Mouse (Mus musculus): Measurements from ENCODE around the gene Ptpn23. TPM values are rescaled to one million over a fixed set of nuclear protein-coding genes. Genes with fewer than 3 reads are reported as not detected.

The Ptpn23 gene
- polyA plus RNA-seq, 1 experiment from 2014 or later = 18.5 TPM

DNA sequence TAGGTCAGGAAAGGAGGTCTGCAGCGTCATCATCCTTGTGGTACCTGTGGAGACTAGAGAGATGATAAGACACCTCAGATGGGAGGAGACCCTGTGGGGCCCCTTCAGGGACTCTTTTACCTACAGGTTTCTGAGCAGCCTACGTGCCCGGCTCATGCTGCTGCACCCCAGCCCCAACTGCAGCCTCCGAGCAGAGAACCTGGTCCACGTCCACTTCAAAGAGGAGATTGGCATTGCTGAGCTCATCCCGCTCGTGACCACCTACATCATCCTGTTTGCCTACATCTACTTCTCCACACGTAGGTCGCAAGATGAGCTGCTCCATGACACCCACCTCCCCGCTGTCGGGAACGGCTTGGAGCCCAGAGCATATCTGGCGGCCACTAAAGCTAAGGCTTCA, 34.1 kb downstream of the Ptpn23 start:
- DNase-seq (ENCODE audit: low spot score) = no peak
- WGBS = 94% methylated on average over 13 of the region's 13 CpGs

DNA sequence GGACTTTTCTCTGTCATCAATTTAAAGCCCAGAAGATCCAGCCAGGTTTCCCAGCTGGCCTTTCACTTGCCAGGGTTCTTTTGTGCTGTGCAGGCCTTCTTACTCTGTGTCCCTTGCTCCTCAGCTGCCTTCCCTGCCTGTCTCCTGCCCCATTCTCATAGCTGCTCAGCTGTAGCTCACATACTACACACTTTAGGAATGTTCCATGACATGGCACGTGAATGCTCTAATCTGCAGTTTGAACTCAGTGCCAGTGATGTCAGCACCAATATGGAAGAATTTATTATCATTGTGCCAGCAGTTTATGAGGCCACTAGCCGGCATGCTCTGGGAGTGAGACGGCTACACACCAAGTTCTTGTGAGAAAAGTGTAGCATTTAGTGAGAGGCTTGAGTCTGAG, 38.2 kb downstream of the Ptpn23 start:
- Histone ChIP-seq H3K27ac (ENCODE audit: low read depth, low read length) (no peak overlapping the region), H3K27me3 (ENCODE audit: control insufficient read depth, insufficient read depth, low read length) (no peaks in the 10 kb centered on the region), H3K36me3 (ENCODE audit: control insufficient read depth, insufficient read depth, low read length) (peaks cover 3% of the 10 kb centered on the region; the same call in 1 of the 2 replicates), H3K4me3 (ENCODE audit: low read depth, low read length) (no peak overlapping the region), H3K4me2 (replicated peaks; ENCODE audit: low read depth, low read length) (no peak overlapping the region), H3K4me1 (replicated peaks; ENCODE audit: control insufficient read depth, insufficient read depth, low read length) (no peaks in the 10 kb centered on the region), H3K9me3 (ENCODE audit: control insufficient read depth, low read length) (no peaks in the 10 kb centered on the region), H3K9ac (ENCODE audit: low read depth, low read length) (no peak overlapping the region)
- ATAC-seq (ENCODE audit: low FRiP score) = no peak
- no peak for DNase-seq (ENCODE audit: low spot score)
- 93% methylated on average over 3 of the region's 3 CpGs for WGBS

More for the DNA sequence above, 34.1 kb downstream of the Ptpn23 start:
- Histone ChIP-seq H3K4me1 (replicated peaks; ENCODE audit: control insufficient read depth, insufficient read depth, low read length) (no peaks in the 10 kb centered on the region), H3K4me2 (replicated peaks; ENCODE audit: low read depth, low read length) (no peak overlapping the region), H3K4me3 (ENCODE audit: low read depth, low read length) (no peak overlapping the region), H3K27me3 (ENCODE audit: control insufficient read depth, insufficient read depth, low read length) (no peaks in the 10 kb centered on the region), H3K9me3 (ENCODE audit: control insufficient read depth, low read length) (no peaks in the 10 kb centered on the region), H3K9ac (ENCODE audit: low read depth, low read length) (no peak overlapping the region), H3K36me3 (ENCODE audit: control insufficient read depth, insufficient read depth, low read length) (peaks cover 5% of the 10 kb centered on the region; the same call in 1 of the 2 replicates), H3K27ac (ENCODE audit: low read depth, low read length) (no peak overlapping the region)
- ATAC-seq (ENCODE audit: low FRiP score) = no peak

GRCm38 (mm10) chr9:110366746-110367145, 41.3 kb downstream of the Ptpn23 start:
- 88% methylated on average over 5 of the region's 5 CpGs for WGBS
- Histone ChIP-seq H3K27me3 (ENCODE audit: control insufficient read depth, insufficient read depth, low read length) (no peaks in the 10 kb centered on the region), H3K4me3 (ENCODE audit: low read depth, low read length) (no peak overlapping the region), H3K4me2 (replicated peaks; ENCODE audit: low read depth, low read length) (no peak overlapping the region), H3K9ac (ENCODE audit: low read depth, low read length) (no peak overlapping the region), H3K36me3 (ENCODE audit: control insufficient read depth, insufficient read depth, low read length) (peaks cover 3% of the 10 kb centered on the region; the same call in 1 of the 2 replicates), H3K9me3 (ENCODE audit: control insufficient read depth, low read length) (no peaks in the 10 kb centered on the region), H3K27ac (ENCODE audit: low read depth, low read length) (no peak overlapping the region), H3K4me1 (replicated peaks; ENCODE audit: control insufficient read depth, insufficient read depth, low read length) (no peaks in the 10 kb centered on the region)
- no peak for ATAC-seq (ENCODE audit: low FRiP score)
- no peak for DNase-seq (ENCODE audit: low spot score)

DNA sequence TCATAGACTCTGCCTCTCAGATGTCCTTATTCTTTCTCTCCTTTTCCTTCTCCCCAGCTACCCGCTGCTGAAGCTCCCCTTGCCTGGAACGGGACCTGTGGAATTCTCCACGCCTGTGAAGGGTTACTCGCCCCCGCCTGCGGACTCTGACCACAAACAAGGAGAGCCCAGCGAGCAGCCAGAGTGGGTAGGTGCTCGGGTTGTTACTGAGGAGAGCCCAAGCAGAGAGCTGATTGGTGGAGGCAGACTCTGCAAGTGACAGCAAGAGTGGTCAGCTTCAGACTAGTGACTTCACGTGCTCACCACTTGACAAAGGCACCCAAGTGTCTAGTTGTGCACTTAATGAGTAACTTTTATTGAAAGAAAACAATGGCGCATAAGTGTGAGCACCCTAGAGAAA, 45.7 kb downstream of the Ptpn23 start:
- no peak for ATAC-seq (ENCODE audit: low FRiP score)
- Histone ChIP-seq H3K36me3 (ENCODE audit: control insufficient read depth, insufficient read depth, low read length) (peaks cover 3% of the 10 kb centered on the region; the same call in 1 of the 2 replicates), H3K9me3 (ENCODE audit: control insufficient read depth, low read length) (no peaks in the 10 kb centered on the region), H3K4me1 (replicated peaks; ENCODE audit: control insufficient read depth, insufficient read depth, low read length) (no peaks in the 10 kb centered on the region), H3K27ac (ENCODE audit: low read depth, low read length) (no peak overlapping the region), H3K4me3 (ENCODE audit: low read depth, low read length) (no peak overlapping the region), H3K4me2 (replicated peaks; ENCODE audit: low read depth, low read length) (no peak overlapping the region), H3K27me3 (ENCODE audit: control insufficient read depth, insufficient read depth, low read length) (no peaks in the 10 kb centered on the region), H3K9ac (ENCODE audit: low read depth, low read length) (no peak overlapping the region)
- WGBS = 88% methylated on average over 10 of the region's 10 CpGs
- DNase-seq (ENCODE audit: low spot score) = no peak

GRCm38 (mm10) chr9:110361299-110361698, 46.7 kb downstream of the Ptpn23 start:
- Histone ChIP-seq H3K4me1 (replicated peaks; ENCODE audit: control insufficient read depth, insufficient read depth, low read length) (no peaks in the 10 kb centered on the region), H3K9me3 (ENCODE audit: control insufficient read depth, low read length) (no peaks in the 10 kb centered on the region), H3K4me3 (ENCODE audit: low read depth, low read length) (no peak overlapping the region), H3K4me2 (replicated peaks; ENCODE audit: low read depth, low read length) (no peak overlapping the region), H3K27me3 (ENCODE audit: control insufficient read depth, insufficient read depth, low read length) (no peaks in the 10 kb centered on the region), H3K9ac (ENCODE audit: low read depth, low read length) (no peak overlapping the region), H3K36me3 (ENCODE audit: control insufficient read depth, insufficient read depth, low read length) (peaks cover 3% of the 10 kb centered on the region; the same call in 1 of the 2 replicates), H3K27ac (ENCODE audit: low read depth, low read length) (no peak overlapping the region)
- DNase-seq (ENCODE audit: low spot score) = no peak
- no peak for ATAC-seq (ENCODE audit: low FRiP score)
- 75% methylated on average over 12 of the region's 12 CpGs for WGBS

DNA sequence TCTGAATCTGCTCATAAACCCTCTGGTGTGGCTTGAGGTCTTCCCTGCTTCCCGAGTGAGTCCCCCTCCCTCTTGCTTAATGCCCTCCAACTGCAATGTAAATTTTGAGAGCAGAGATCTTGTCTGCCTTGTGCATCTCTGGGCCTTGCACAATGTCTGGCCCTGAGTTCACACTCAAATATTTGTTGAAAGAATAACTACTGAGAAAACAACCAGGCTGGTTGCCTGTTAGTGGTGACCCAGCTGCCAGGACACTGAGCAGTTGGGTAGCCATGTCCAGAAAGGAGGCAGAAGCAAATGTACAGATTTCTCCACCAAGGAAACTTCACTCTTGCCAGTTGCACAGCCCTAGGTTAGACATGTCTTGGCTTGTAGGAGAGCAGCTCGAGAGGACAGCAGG, 49.7 kb downstream of the Ptpn23 start:
- no peak for ATAC-seq (ENCODE audit: low FRiP score)
- 80% methylated on average over 2 of the region's 2 CpGs for WGBS
- no peak overlapping the region for H3K27ac ChIP-seq (ENCODE audit: low read depth, low read length)

GRCm38 (mm10) chr9:110351932-110352632, 55.9 kb downstream of the Ptpn23 start:
- H3K4me3 ChIP-seq (ENCODE audit: low read depth, low read length) = no peak overlapping the region
- H3K9me3 ChIP-seq (ENCODE audit: control insufficient read depth, low read length) = no peaks in the 10 kb centered on the region
- H3K27me3 ChIP-seq (ENCODE audit: control insufficient read depth, insufficient read depth, low read length) = no peaks in the 10 kb centered on the region
- H3K4me2 ChIP-seq (replicated peaks; ENCODE audit: low read depth, low read length) = no peak overlapping the region
- no peaks in the 10 kb centered on the region for H3K36me3 ChIP-seq (ENCODE audit: control insufficient read depth, insufficient read depth, low read length)
- ATAC-seq (ENCODE audit: low FRiP score) (no peak), DNase-seq (ENCODE audit: low spot score) (no peak)
- H3K27ac ChIP-seq (ENCODE audit: low read depth, low read length) = no peak overlapping the region
- WGBS = 91% methylated on average over 8 of the region's 8 CpGs
- H3K4me1 ChIP-seq (replicated peaks; ENCODE audit: control insufficient read depth, insufficient read depth, low read length) = no peaks in the 10 kb centered on the region
- no peak overlapping the region for H3K9ac ChIP-seq (ENCODE audit: low read depth, low read length)

More for the DNA sequence above, 49.7 kb downstream of the Ptpn23 start:
- H3K36me3 ChIP-seq (ENCODE audit: control insufficient read depth, insufficient read depth, low read length) = peaks cover 3% of the 10 kb centered on the region; the same call in 1 of the 2 replicates
- H3K9me3 ChIP-seq (ENCODE audit: control insufficient read depth, low read length) = no peaks in the 10 kb centered on the region
- H3K27me3 ChIP-seq (ENCODE audit: control insufficient read depth, insufficient read depth, low read length) = no peaks in the 10 kb centered on the region
- H3K9ac ChIP-seq (ENCODE audit: low read depth, low read length) = no peak overlapping the region
- no peak for DNase-seq (ENCODE audit: low spot score)
- no peaks in the 10 kb centered on the region for H3K4me1 ChIP-seq (replicated peaks; ENCODE audit: control insufficient read depth, insufficient read depth, low read length)
- no peak overlapping the region for H3K4me2 ChIP-seq (replicated peaks; ENCODE audit: low read depth, low read length)
- no peak overlapping the region for H3K4me3 ChIP-seq (ENCODE audit: low read depth, low read length)

DNA sequence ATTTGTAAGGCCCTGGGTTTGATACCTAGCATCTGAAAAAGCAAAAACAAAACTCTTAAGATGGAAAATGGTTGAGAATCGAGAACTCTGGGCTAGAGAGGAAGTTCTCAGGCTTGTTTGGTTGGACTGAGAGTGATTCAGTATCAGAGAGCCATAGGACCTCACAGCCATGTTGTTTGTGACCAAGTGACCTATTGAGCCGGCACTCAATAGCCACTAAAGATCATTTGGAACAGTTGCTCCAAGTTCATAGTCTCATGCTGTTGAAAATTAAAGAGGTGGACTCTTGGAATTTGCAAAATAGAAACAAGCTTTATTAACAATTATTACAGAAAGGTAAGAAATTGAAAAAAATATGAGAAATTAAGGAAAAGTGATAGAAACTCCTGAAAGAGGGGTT, 56.7 kb downstream of the Ptpn23 start:
- 88% methylated on average over 2 of the region's 2 CpGs for WGBS
- H3K4me2 ChIP-seq (replicated peaks; ENCODE audit: low read depth, low read length) = no peak overlapping the region
- H3K36me3 ChIP-seq (ENCODE audit: control insufficient read depth, insufficient read depth, low read length) = no peaks in the 10 kb centered on the region
- H3K27me3 ChIP-seq (ENCODE audit: control insufficient read depth, insufficient read depth, low read length) = no peaks in the 10 kb centered on the region
- no peak for ATAC-seq (ENCODE audit: low FRiP score)
- H3K4me3 ChIP-seq (ENCODE audit: low read depth, low read length) = no peak overlapping the region
- no peaks in the 10 kb centered on the region for H3K9me3 ChIP-seq (ENCODE audit: control insufficient read depth, low read length)
- H3K27ac ChIP-seq (ENCODE audit: low read depth, low read length) = no peak overlapping the region
- DNase-seq (ENCODE audit: low spot score) = no peak
- no peak overlapping the region for H3K9ac ChIP-seq (ENCODE audit: low read depth, low read length)
- no peaks in the 10 kb centered on the region for H3K4me1 ChIP-seq (replicated peaks; ENCODE audit: control insufficient read depth, insufficient read depth, low read length)

- H3K27ac ChIP-seq (ENCODE audit: low read depth, low read length) = no peak overlapping the region
These were observed 57.4 kb downstream of the Ptpn23 start for GRCm38 (mm10) chr9:110350612-110351011.

More at GRCm38 (mm10) chr9:110350612-110351011, 57.4 kb downstream of the Ptpn23 start:
- no peak for DNase-seq (ENCODE audit: low spot score)
- 88% methylated on average over 5 of the region's 5 CpGs for WGBS
- no peaks in the 10 kb centered on the region for H3K36me3 ChIP-seq (ENCODE audit: control insufficient read depth, insufficient read depth, low read length)
- H3K9me3 ChIP-seq (ENCODE audit: control insufficient read depth, low read length) = no peaks in the 10 kb centered on the region
- no peak overlapping the region for H3K4me3 ChIP-seq (ENCODE audit: low read depth, low read length)
- H3K27me3 ChIP-seq (ENCODE audit: control insufficient read depth, insufficient read depth, low read length) = no peaks in the 10 kb centered on the region
- no peak overlapping the region for H3K4me2 ChIP-seq (replicated peaks; ENCODE audit: low read depth, low read length)
- no peak for ATAC-seq (ENCODE audit: low FRiP score)
- no peak overlapping the region for H3K9ac ChIP-seq (ENCODE audit: low read depth, low read length)
- H3K4me1 ChIP-seq (replicated peaks; ENCODE audit: control insufficient read depth, insufficient read depth, low read length) = no peaks in the 10 kb centered on the region

All from hindbrain, embryonic 11.5 days (tissue).